Mouse (Mus musculus) forebrain, embryonic 15.5 days (tissue): Measurements from ENCODE around the gene Gab2. TPM values are rescaled to one million over a fixed set of nuclear protein-coding genes. Genes with fewer than 3 reads are reported as not detected.

Experiments
- ATAC-seq: fragments of 200-750 bp; cut with Nextera tagmentation; replicated peaks from 2 replicates; pipeline ENCODE4 v1.8.0; 2017; ENCODE audit warnings: mild to moderate bottlenecking, moderate TSS enrichment, moderate library complexity
- H3K27ac ChIP-seq: fragments of 300-500 bp; sonication (generic); replicated peaks from 2 replicates; pipeline ENCODE4 v1.5.1; 2015; ENCODE audit warnings: mild to moderate bottlenecking, inconsistent platforms
- H3K27me3 ChIP-seq: fragments of 300-500 bp; sonication (generic); 2 replicates; pipeline ENCODE4 v1.6.1; 2015; ENCODE audit warnings: inconsistent platforms
- H3K36me3 ChIP-seq: fragments of 300-500 bp; sonication (generic); 2 replicates; pipeline ENCODE4 v1.6.1; 2015; ENCODE audit warnings: mild to moderate bottlenecking, inconsistent platforms
- H3K4me1 ChIP-seq: fragments of 300-500 bp; sonication (generic); 2 replicates; pipeline ENCODE4 v1.6.1; 2015; ENCODE audit warnings: inconsistent platforms
- H3K4me2 ChIP-seq: fragments of 300-500 bp; sonication (generic); replicated peaks from 2 replicates; pipeline ENCODE4 v1.6.1; 2015; ENCODE audit warnings: mild to moderate bottlenecking, inconsistent platforms
- H3K4me3 ChIP-seq: fragments of 300-500 bp; sonication (generic); 2 replicates; pipeline ENCODE4 v1.5.1; 2015; ENCODE audit warnings: mild to moderate bottlenecking, inconsistent platforms
- H3K9ac ChIP-seq: fragments of 300-500 bp; sonication (generic); replicated peaks from 2 replicates; pipeline ENCODE4 v1.6.1; 2015; ENCODE audit warnings: mild to moderate bottlenecking, inconsistent platforms
- H3K9me3 ChIP-seq: fragments of 300-500 bp; sonication (generic); 2 replicates; pipeline ENCODE4 v1.6.1; 2016; ENCODE audit warnings: inconsistent platforms
- WGBS: fragments of 180-500 bp; shearing (Covaris S2); methylation state at CpG from one replicate; pipeline ENCODE4 v1.1.7; 2015; ENCODE audit warnings: mixed read lengths; 5-methylcytosine and 5-hydroxymethylcytosine counted together
- polyA plus RNA-seq: library from polyadenylated mRNA; unstranded; fragments of >200 nt; fragmentation: Nextera tagmentation; extraction: Ambion mirVana; gene quantifications from 2 replicates; pipeline ENCODE4 v1.2.1, GENCODE M21; 2015

Gab2 gene
- polyA plus RNA-seq, 1 experiment from 2014 or later, result 13.9 TPM

GRCm38 (mm10) chr7:97079651-97080365, 1.6 kb upstream of the Gab2 start:
- ATAC-seq, result no peak
- Histone ChIP-seq H3K9me3 (no peaks in the 10 kb centered on the region), H3K36me3 (no peaks in the 10 kb centered on the region), H3K9ac (no peak overlapping the region), H3K4me1 (peaks cover 24% of the 10 kb centered on the region), H3K27ac (no peak overlapping the region), H3K27me3 (no peaks in the 10 kb centered on the region), H3K4me3 (no peak overlapping the region), H3K4me2 (no peak overlapping the region)
- 62% methylated on average over 4 of the region's 4 CpGs for WGBS

- no peaks in the 10 kb centered on the region for H3K9me3 ChIP-seq
- peak overlapping the region; percentile 72 for H3K4me3 ChIP-seq
- H3K9ac ChIP-seq, result peak overlapping the region; percentile 92
- 37% methylated on average over 4 of the region's 4 CpGs for WGBS
- ATAC-seq, result no peak
- no peaks in the 10 kb centered on the region for H3K36me3 ChIP-seq
- peaks cover 24% of the 10 kb centered on the region for H3K4me1 ChIP-seq
- no peaks in the 10 kb centered on the region for H3K27me3 ChIP-seq
- peak overlapping the region; percentile 78 for H3K4me2 ChIP-seq
- H3K27ac ChIP-seq, result peak overlapping the region; percentile 85
Observed at GRCm38 (mm10) chr7:97080621-97081241, 655 bp upstream of the Gab2 start.

GRCm38 (mm10) chr7:97081959-97082218, 503 bp downstream of the Gab2 start:
- Histone ChIP-seq H3K4me1 (peaks cover 24% of the 10 kb centered on the region), H3K36me3 (no peaks in the 10 kb centered on the region), H3K9ac (peak overlapping the region; percentile 92), H3K9me3 (no peaks in the 10 kb centered on the region), H3K4me3 (peak overlapping the region; percentile 72), H3K27ac (peak overlapping the region; percentile 85), H3K4me2 (peak overlapping the region; percentile 78), H3K27me3 (no peaks in the 10 kb centered on the region)
- under 1% methylated on average over 30 of the region's 38 CpGs for WGBS
- no peak for ATAC-seq

- no peaks in the 10 kb centered on the region for H3K27me3 ChIP-seq
Observed at GRCm38 (mm10) chr7:97082219-97083101, 1.1 kb downstream of the Gab2 start.

GRCm38 (mm10) chr7:97083579-97083978, 2.2 kb downstream of the Gab2 start:
- ATAC-seq, result no peak
- WGBS, result 90% methylated on average over 9 of the region's 9 CpGs
- Histone ChIP-seq H3K9me3 (no peaks in the 10 kb centered on the region), H3K4me1 (peaks cover 24% of the 10 kb centered on the region), H3K4me2 (no peak overlapping the region), H3K9ac (no peak overlapping the region), H3K4me3 (no peak overlapping the region), H3K27me3 (no peaks in the 10 kb centered on the region), H3K36me3 (no peaks in the 10 kb centered on the region), H3K27ac (no peak overlapping the region)

More at GRCm38 (mm10) chr7:97082219-97083101, 1.1 kb downstream of the Gab2 start:
- Histone ChIP-seq H3K36me3 (no peaks in the 10 kb centered on the region), H3K9me3 (no peaks in the 10 kb centered on the region), H3K4me3 (peak overlapping the region; percentile 72), H3K4me2 (peak overlapping the region; percentile 78), H3K9ac (peak overlapping the region; percentile 92), H3K27ac (peak overlapping the region; percentile 85), H3K4me1 (peaks cover 24% of the 10 kb centered on the region)
- peak; percentile 57 for ATAC-seq
- under 1% methylated on average over 38 of the region's 40 CpGs for WGBS

- H3K27ac ChIP-seq, result no peak overlapping the region
- H3K9ac ChIP-seq, result no peak overlapping the region
- peaks cover 23% of the 10 kb centered on the region for H3K4me1 ChIP-seq
- 94% methylated on average over 1 of the region's 1 CpGs for WGBS
- H3K4me2 ChIP-seq, result no peak overlapping the region
- H3K4me3 ChIP-seq, result no peak overlapping the region
- no peaks in the 10 kb centered on the region for H3K27me3 ChIP-seq
- no peaks in the 10 kb centered on the region for H3K36me3 ChIP-seq
- ATAC-seq, result no peak
- no peaks in the 10 kb centered on the region for H3K9me3 ChIP-seq
Observed at GRCm38 (mm10) chr7:97084181-97084580, 2.8 kb downstream of the Gab2 start.

GRCm38 (mm10) chr7:97085291-97085690, 3.9 kb downstream of the Gab2 start:
- Histone ChIP-seq H3K4me1 (peaks cover 18% of the 10 kb centered on the region), H3K27me3 (no peaks in the 10 kb centered on the region), H3K36me3 (no peaks in the 10 kb centered on the region), H3K4me2 (no peak overlapping the region), H3K27ac (no peak overlapping the region), H3K9me3 (no peaks in the 10 kb centered on the region), H3K9ac (no peak overlapping the region), H3K4me3 (no peak overlapping the region)
- no peak for ATAC-seq
- WGBS, result 14% methylated on average over 4 of the region's 4 CpGs

- ATAC-seq, result no peak
- H3K4me1 ChIP-seq, result no peaks in the 10 kb centered on the region
- H3K4me2 ChIP-seq, result no peak overlapping the region
- H3K36me3 ChIP-seq, result no peaks in the 10 kb centered on the region
- no peaks in the 10 kb centered on the region for H3K27me3 ChIP-seq
- H3K4me3 ChIP-seq, result no peak overlapping the region
- no peak overlapping the region for H3K27ac ChIP-seq
- 84% methylated on average over 3 of the region's 3 CpGs for whole genome bisulfite sequencing
- H3K9ac ChIP-seq, result no peak overlapping the region
- H3K9me3 ChIP-seq, result no peaks in the 10 kb centered on the region
Observed at GRCm38 (mm10) chr7:97094241-97094640, 12.9 kb downstream of the Gab2 start.

GRCm38 (mm10) chr7:97108119-97108518, 26.7 kb downstream of the Gab2 start:
- Histone ChIP-seq H3K9ac (no peak overlapping the region), H3K9me3 (no peaks in the 10 kb centered on the region), H3K4me3 (no peak overlapping the region), H3K27ac (no peak overlapping the region), H3K4me2 (no peak overlapping the region), H3K36me3 (no peaks in the 10 kb centered on the region), H3K27me3 (no peaks in the 10 kb centered on the region), H3K4me1 (no peaks in the 10 kb centered on the region)
- ATAC-seq, result no peak
- 91% methylated on average over 3 of the region's 3 CpGs for WGBS

GRCm38 (mm10) chr7:97128949-97129348, 47.6 kb downstream of the Gab2 start:
- no peaks in the 10 kb centered on the region for H3K9me3 ChIP-seq
- H3K27me3 ChIP-seq, result no peaks in the 10 kb centered on the region
- WGBS, result 13% methylated on average over 1 of the region's 1 CpGs
- no peak overlapping the region for H3K4me2 ChIP-seq
- no peaks in the 10 kb centered on the region for H3K36me3 ChIP-seq
- no peak overlapping the region for H3K27ac ChIP-seq
- no peak overlapping the region for H3K4me3 ChIP-seq
- 0 out of 2 replicates have a peak, but pooled peaks cover 3% of the 10 kb centered on the region for H3K4me1 ChIP-seq
- no peak overlapping the region for H3K9ac ChIP-seq
- ATAC-seq, result no peak

GRCm38 (mm10) chr7:97136453-97136852, 55.1 kb downstream of the Gab2 start:
- Histone ChIP-seq H3K36me3 (no peaks in the 10 kb centered on the region), H3K9ac (no peak overlapping the region), H3K4me1 (no peaks in the 10 kb centered on the region), H3K27ac (no peak overlapping the region), H3K9me3 (peaks cover 12% of the 10 kb centered on the region; the same call in 1 of the 2 replicates), H3K4me3 (no peak overlapping the region), H3K4me2 (no peak overlapping the region), H3K27me3 (no peaks in the 10 kb centered on the region)
- 74% methylated on average over 3 of the region's 3 CpGs for WGBS
- ATAC-seq, result no peak
